Mouse (Mus musculus): ENCODE results near the gene Tas2r130. TPM values are rescaled to one million over a fixed set of nuclear protein-coding genes. Genes with fewer than 3 reads are reported as not detected.
"Not testable (repeated sequence)": the region's sequence is repeated elsewhere in the genome, so short reads cannot be mapped to it uniquely, and the experiment has no call there.

Gene Tas2r130
- polyA plus RNA-seq (2015; fragmentation: Nextera tagmentation; extraction: Ambion mirVana): not detected in 2 replicates

- ATAC-seq (ENCODE audit: low FRiP score): no peak
- 78% methylated on average over 3 of the region's 3 CpGs for WGBS
These were observed at the start of gene Tas2r130 for GRCm38 (mm10) chr6:131630812-131631211. Tas2r130 (minus strand) TSS chr6:131630912.

DNA sequence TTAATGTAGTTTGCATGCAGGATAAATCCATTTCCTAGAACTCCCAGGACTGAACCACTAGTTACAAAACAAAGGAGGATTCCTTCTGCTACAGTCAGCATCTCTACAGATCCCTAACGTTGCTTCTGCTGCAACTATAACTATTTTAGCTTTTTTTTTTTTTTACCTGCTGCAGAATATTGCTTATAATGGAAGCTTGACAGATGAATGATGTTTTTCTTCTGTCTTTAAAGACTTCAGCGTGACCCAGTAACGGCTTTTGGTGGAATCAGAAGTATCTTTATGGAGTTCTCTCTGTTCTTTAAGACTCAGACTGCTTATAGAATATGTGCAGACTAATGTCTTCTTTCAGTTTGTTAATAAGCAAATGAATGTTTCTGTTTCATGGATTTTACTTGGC, 48.1 kb upstream of the Tas2r130 start, which contains the start of gene Tas2r106:
Tas2r106 (minus strand) TSS at position 101 of the 400 bp plus-strand sequence.
- whole genome bisulfite sequencing: 76% methylated on average over 3 of the region's 3 CpGs
- Histone ChIP-seq H3K4me1 (no peaks in the 10 kb centered on the region), H3K27ac (replicated peaks) (no peak within 1 kb of the TSS), H3K36me3 (no peaks in the 10 kb centered on the region), H3K27me3 (replicated peaks) (no peaks in the 10 kb centered on the region), H3K4me3 (replicated peaks) (no peak within 1 kb of the TSS), H3K9me3 (replicated peaks) (peaks cover 6% of the 10 kb centered on the region; the same call in 1 of the 2 replicates), H3K4me2 (no peak within 1 kb of the TSS), H3K9ac (replicated peaks) (no peak within 1 kb of the TSS)
- no peak for ATAC-seq (ENCODE audit: low FRiP score)

More at GRCm38 (mm10) chr6:131630812-131631211, at the start of gene Tas2r130:
- Histone ChIP-seq H3K4me3 (replicated peaks) (no peak within 1 kb of the TSS), H3K9me3 (replicated peaks) (no peaks in the 10 kb centered on the region; the same call in 1 of the 2 replicates), H3K36me3 (no peaks in the 10 kb centered on the region), H3K9ac (replicated peaks) (no peak within 1 kb of the TSS), H3K27me3 (replicated peaks) (no peaks in the 10 kb centered on the region), H3K4me1 (no peaks in the 10 kb centered on the region), H3K27ac (replicated peaks) (no peak within 1 kb of the TSS), H3K4me2 (no peak within 1 kb of the TSS)

- no peak within 1 kb of the TSS for H3K4me3 ChIP-seq (replicated peaks)
- no peak within 1 kb of the TSS for H3K4me2 ChIP-seq
- peaks cover 17% of the 10 kb centered on the region; the same call in 1 of the 2 replicates for H3K9me3 ChIP-seq (replicated peaks)
- H3K27ac ChIP-seq (replicated peaks): no peak within 1 kb of the TSS
- H3K27me3 ChIP-seq (replicated peaks): no peaks in the 10 kb centered on the region
- H3K36me3 ChIP-seq: no peaks in the 10 kb centered on the region
- H3K4me1 ChIP-seq: no peaks in the 10 kb centered on the region
- ATAC-seq (ENCODE audit: low FRiP score): no peak
- no peak within 1 kb of the TSS for H3K9ac ChIP-seq (replicated peaks)
These were observed 29.3 kb upstream of the Tas2r130 start, which contains the start of gene Tas2r107 for GRCm38 (mm10) chr6:131660049-131660448. Tas2r107 (minus strand) TSS chr6:131660149.

GRCm38 (mm10) chr6:131609956-131610355, 20.8 kb downstream of the Tas2r130 start:
- not testable (repeated sequence) for ATAC-seq (ENCODE audit: low FRiP score); H3K4me1 ChIP-seq; H3K9ac ChIP-seq (replicated peaks); H3K4me3 ChIP-seq (replicated peaks); H3K9me3 ChIP-seq (replicated peaks); H3K27me3 ChIP-seq (replicated peaks); H3K27ac ChIP-seq (replicated peaks); H3K36me3 ChIP-seq; H3K4me2 ChIP-seq
- WGBS: 97% methylated on average over 1 of the region's 1 CpGs

GRCm38 (mm10) chr6:131604821-131605220, 25.9 kb downstream of the Tas2r130 start:
- H3K27ac ChIP-seq (replicated peaks): no peak overlapping the region
- no peaks in the 10 kb centered on the region for H3K4me1 ChIP-seq
- 91% methylated on average over 4 of the region's 4 CpGs for WGBS
- ATAC-seq (ENCODE audit: low FRiP score): no peak
- no peaks in the 10 kb centered on the region for H3K36me3 ChIP-seq
- no peaks in the 10 kb centered on the region for H3K27me3 ChIP-seq (replicated peaks)
- H3K4me3 ChIP-seq (replicated peaks): no peak overlapping the region
- 0 out of 2 replicates have a peak, but pooled peaks cover 4% of the 10 kb centered on the region for H3K9me3 ChIP-seq (replicated peaks)
- H3K4me2 ChIP-seq: no peak overlapping the region
- H3K9ac ChIP-seq (replicated peaks): no peak overlapping the region

Other genes with a start within 250 kb of the Tas2r130 start
- gene Ybx3, start 242.4 kb downstream of the Tas2r130 start, polyA plus RNA-seq (2015; fragmentation: Nextera tagmentation; extraction: Ambion mirVana): 23.2 and 25.8 TPM in 2 replicates
- not detected in 2 replicates for gene 5430401F13Rik, start 144.5 kb downstream of the Tas2r130 start, polyA plus RNA-seq (2015; fragmentation: Nextera tagmentation; extraction: Ambion mirVana)
- gene Gm6619, start 144.5 kb downstream of the Tas2r130 start, polyA plus RNA-seq (2015; fragmentation: Nextera tagmentation; extraction: Ambion mirVana): not detected in 2 replicates
- not detected in 2 replicates for gene Tas2r107, start 29.2 kb upstream of the Tas2r130 start, polyA plus RNA-seq (2015; fragmentation: Nextera tagmentation; extraction: Ambion mirVana)
- gene Tas2r106, start 48.0 kb upstream of the Tas2r130 start, polyA plus RNA-seq (2015; fragmentation: Nextera tagmentation; extraction: Ambion mirVana): not detected in 2 replicates
- not detected in 2 replicates for gene Tas2r104, start 54.8 kb upstream of the Tas2r130 start, polyA plus RNA-seq (2015; fragmentation: Nextera tagmentation; extraction: Ambion mirVana)
- not detected in 2 replicates for gene Tas2r105, start 56.6 kb upstream of the Tas2r130 start, polyA plus RNA-seq (2015; fragmentation: Nextera tagmentation; extraction: Ambion mirVana)
- gene Tas2r114, start 59.2 kb upstream of the Tas2r130 start, polyA plus RNA-seq (2015; fragmentation: Nextera tagmentation; extraction: Ambion mirVana): not detected in 2 replicates